Mouse (Mus musculus): ENCODE data around the gene Mymk. TPM values are rescaled to one million over a fixed set of nuclear protein-coding genes. Genes with fewer than 3 reads are reported as not detected.

Gene Mymk
- polyA plus RNA-seq, 1 experiment from 2014 or later = 0.14 TPM

GRCm38 (mm10) chr2:27095178-27095577, 23.2 kb upstream of the Mymk start:
- WGBS = 91% methylated on average over 7 of the region's 7 CpGs
- Histone ChIP-seq H3K27ac (no peak overlapping the region), H3K9me3 (no peaks in the 10 kb centered on the region), H3K9ac (no peak overlapping the region), H3K4me3 (no peak overlapping the region), H3K4me1 (peaks cover 16% of the 10 kb centered on the region), H3K36me3 (replicated peaks) (no peaks in the 10 kb centered on the region), H3K27me3 (replicated peaks) (no peaks in the 10 kb centered on the region), H3K4me2 (no peak overlapping the region)
- ATAC-seq (replicated peaks) = no peak

- Histone ChIP-seq H3K9ac (no peak overlapping the region), H3K27ac (no peak overlapping the region), H3K9me3 (no peaks in the 10 kb centered on the region), H3K27me3 (replicated peaks) (no peaks in the 10 kb centered on the region), H3K4me1 (no peaks in the 10 kb centered on the region), H3K36me3 (replicated peaks) (no peaks in the 10 kb centered on the region), H3K4me2 (no peak overlapping the region), H3K4me3 (no peak overlapping the region)
- 52% methylated on average over 1 of the region's 1 CpGs for WGBS
- no peak for ATAC-seq (replicated peaks)
Measured at GRCm38 (mm10) chr2:27089238-27089637, 17.3 kb upstream of the Mymk start.

GRCm38 (mm10) chr2:27088700-27089099, 16.7 kb upstream of the Mymk start:
- WGBS = 66% methylated on average over 5 of the region's 5 CpGs
- Histone ChIP-seq H3K4me3 (no peak overlapping the region), H3K27ac (no peak overlapping the region), H3K9me3 (no peaks in the 10 kb centered on the region), H3K36me3 (replicated peaks) (no peaks in the 10 kb centered on the region), H3K4me2 (no peak overlapping the region), H3K4me1 (no peaks in the 10 kb centered on the region), H3K27me3 (replicated peaks) (no peaks in the 10 kb centered on the region), H3K9ac (no peak overlapping the region)
- ATAC-seq (replicated peaks) = no peak

GRCm38 (mm10) chr2:27088071-27088644, 16.2 kb upstream of the Mymk start:
- H3K27ac ChIP-seq = no peak overlapping the region
- ATAC-seq (replicated peaks) = no peak

GRCm38 (mm10) chr2:27087581-27087980, 15.6 kb upstream of the Mymk start:
- H3K9me3 ChIP-seq = no peaks in the 10 kb centered on the region
- H3K9ac ChIP-seq = no peak overlapping the region
- H3K4me3 ChIP-seq = no peak overlapping the region
- H3K27me3 ChIP-seq (replicated peaks) = no peaks in the 10 kb centered on the region
- H3K4me2 ChIP-seq = no peak overlapping the region
- no peaks in the 10 kb centered on the region for H3K4me1 ChIP-seq
- ATAC-seq (replicated peaks) = no peak
- 91% methylated on average over 5 of the region's 5 CpGs for WGBS
- H3K36me3 ChIP-seq (replicated peaks) = no peaks in the 10 kb centered on the region
- H3K27ac ChIP-seq = no peak overlapping the region

More at GRCm38 (mm10) chr2:27088071-27088644, 16.2 kb upstream of the Mymk start:
- Histone ChIP-seq H3K4me2 (no peak overlapping the region), H3K4me1 (no peaks in the 10 kb centered on the region), H3K27me3 (replicated peaks) (no peaks in the 10 kb centered on the region), H3K9me3 (no peaks in the 10 kb centered on the region), H3K9ac (no peak overlapping the region), H3K4me3 (no peak overlapping the region), H3K36me3 (replicated peaks) (no peaks in the 10 kb centered on the region)
- 78% methylated on average over 18 of the region's 18 CpGs for WGBS

- H3K9ac ChIP-seq = no peak overlapping the region
- H3K36me3 ChIP-seq (replicated peaks) = no peaks in the 10 kb centered on the region
- no peaks in the 10 kb centered on the region for H3K9me3 ChIP-seq
- no peaks in the 10 kb centered on the region for H3K4me1 ChIP-seq
- no peak overlapping the region for H3K27ac ChIP-seq
- H3K4me3 ChIP-seq = no peak overlapping the region
- no peak overlapping the region for H3K4me2 ChIP-seq
- 79% methylated on average over 4 of the region's 4 CpGs for WGBS
- H3K27me3 ChIP-seq (replicated peaks) = no peaks in the 10 kb centered on the region
- ATAC-seq (replicated peaks) = no peak
Measured at GRCm38 (mm10) chr2:27086483-27087010, 14.6 kb upstream of the Mymk start.

- no peak for ATAC-seq (replicated peaks)
- Histone ChIP-seq H3K4me3 (no peak overlapping the region), H3K9ac (no peak overlapping the region), H3K27me3 (replicated peaks) (no peaks in the 10 kb centered on the region), H3K9me3 (no peaks in the 10 kb centered on the region), H3K4me1 (no peaks in the 10 kb centered on the region), H3K27ac (no peak overlapping the region), H3K36me3 (replicated peaks) (no peaks in the 10 kb centered on the region), H3K4me2 (no peak overlapping the region)
- WGBS = 39% methylated on average over 2 of the region's 2 CpGs
Measured at GRCm38 (mm10) chr2:27085801-27086200, 13.8 kb upstream of the Mymk start.

GRCm38 (mm10) chr2:27084963-27085362, 13.0 kb upstream of the Mymk start:
- Histone ChIP-seq H3K9me3 (no peaks in the 10 kb centered on the region), H3K27me3 (replicated peaks) (no peaks in the 10 kb centered on the region), H3K36me3 (replicated peaks) (no peaks in the 10 kb centered on the region), H3K9ac (no peak overlapping the region), H3K4me2 (no peak overlapping the region), H3K4me3 (no peak overlapping the region), H3K4me1 (peaks cover under 1% of the 10 kb centered on the region), H3K27ac (no peak overlapping the region)
- ATAC-seq (replicated peaks) = no peak
- WGBS = 57% methylated on average over 8 of the region's 8 CpGs

- H3K4me1 ChIP-seq = peaks cover 11% of the 10 kb centered on the region
Measured at GRCm38 (mm10) chr2:27083761-27084475, 11.9 kb upstream of the Mymk start.

GRCm38 (mm10) chr2:27079649-27080048, 7.7 kb upstream of the Mymk start:
- Histone ChIP-seq H3K4me2 (peak overlapping the region; percentile 19; the same call in 1 of the 2 replicates), H3K27ac (peak overlapping the region; percentile 53), H3K9ac (no peak overlapping the region), H3K9me3 (no peaks in the 10 kb centered on the region), H3K36me3 (replicated peaks) (no peaks in the 10 kb centered on the region), H3K4me3 (no peak overlapping the region), H3K27me3 (replicated peaks) (no peaks in the 10 kb centered on the region), H3K4me1 (peaks cover 19% of the 10 kb centered on the region)
- WGBS = 56% methylated on average over 2 of the region's 2 CpGs
- peak; percentile 56 for ATAC-seq (replicated peaks)

More at GRCm38 (mm10) chr2:27083761-27084475, 11.9 kb upstream of the Mymk start:
- no peaks in the 10 kb centered on the region for H3K36me3 ChIP-seq (replicated peaks)
- no peak overlapping the region for H3K4me3 ChIP-seq
- H3K9ac ChIP-seq = no peak overlapping the region
- H3K27ac ChIP-seq = no peak overlapping the region
- H3K4me2 ChIP-seq = no peak overlapping the region
- no peaks in the 10 kb centered on the region for H3K27me3 ChIP-seq (replicated peaks)
- H3K9me3 ChIP-seq = no peaks in the 10 kb centered on the region
- 79% methylated on average over 12 of the region's 12 CpGs for WGBS
- ATAC-seq (replicated peaks) = no peak

GRCm38 (mm10) chr2:27079152-27079584, 7.2 kb upstream of the Mymk start, which contains the start of gene Adamtsl2:
Adamtsl2 (plus strand) TSS chr2:27079379.
- no peak within 1 kb of the TSS for H3K4me3 ChIP-seq
- H3K9ac ChIP-seq = no peak within 1 kb of the TSS
- peak within 1 kb of the TSS; percentile 19; the same call in 1 of the 2 replicates for H3K4me2 ChIP-seq
- H3K4me1 ChIP-seq = peaks cover 19% of the 10 kb centered on the region
- H3K36me3 ChIP-seq (replicated peaks) = no peaks in the 10 kb centered on the region
- no peaks in the 10 kb centered on the region for H3K27me3 ChIP-seq (replicated peaks)
- no peaks in the 10 kb centered on the region for H3K9me3 ChIP-seq
- H3K27ac ChIP-seq = peak within 1 kb of the TSS; percentile 53
- peak; percentile 82 for ATAC-seq (replicated peaks)
- WGBS = 7% methylated on average over 10 of the region's 10 CpGs

GRCm38 (mm10) chr2:27078312-27078711, 6.3 kb upstream of the Mymk start:
- Histone ChIP-seq H3K36me3 (replicated peaks) (no peaks in the 10 kb centered on the region), H3K4me2 (no peak overlapping the region), H3K9ac (no peak overlapping the region), H3K27ac (no peak overlapping the region), H3K4me3 (no peak overlapping the region), H3K9me3 (no peaks in the 10 kb centered on the region), H3K4me1 (peaks cover 19% of the 10 kb centered on the region), H3K27me3 (replicated peaks) (no peaks in the 10 kb centered on the region)
- ATAC-seq (replicated peaks) = no peak
- 21% methylated on average over 2 of the region's 2 CpGs for WGBS

Data from midbrain, embryonic 15.5 days (tissue).